Mouse (Mus musculus) kidney, postnatal 14 days (tissue): ENCODE measurements around the gene Prr5l.

ENCODE experiments used
- DNase-seq: peaks from one replicate; pipeline ENCODE4 v3.0.0; 2022; ENCODE audit warnings: mixed read lengths

The Prr5l gene

DNA sequence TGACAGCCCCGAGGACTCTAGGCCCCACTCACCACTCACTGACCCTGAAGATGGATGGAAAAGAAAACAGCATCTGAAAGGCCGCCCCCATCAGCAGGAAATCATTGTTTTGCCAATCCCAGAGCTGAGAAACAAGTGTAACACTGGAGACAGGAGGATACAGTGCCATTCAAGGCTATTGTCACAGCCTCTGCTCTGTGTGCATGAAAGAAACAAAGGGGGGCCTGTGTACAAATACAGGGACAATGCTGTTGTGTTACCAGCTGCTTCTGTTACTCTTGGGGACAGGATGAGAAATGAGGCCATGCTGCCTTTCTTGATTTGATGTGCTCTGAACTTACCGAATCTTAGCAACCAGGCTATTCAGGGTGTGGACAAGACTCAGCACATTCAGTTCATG, at the start of gene Prr5l:
Prr5l (minus strand) TSS at position 30 of the 400 bp plus-strand sequence.
- no peak for DNase-seq

DNA sequence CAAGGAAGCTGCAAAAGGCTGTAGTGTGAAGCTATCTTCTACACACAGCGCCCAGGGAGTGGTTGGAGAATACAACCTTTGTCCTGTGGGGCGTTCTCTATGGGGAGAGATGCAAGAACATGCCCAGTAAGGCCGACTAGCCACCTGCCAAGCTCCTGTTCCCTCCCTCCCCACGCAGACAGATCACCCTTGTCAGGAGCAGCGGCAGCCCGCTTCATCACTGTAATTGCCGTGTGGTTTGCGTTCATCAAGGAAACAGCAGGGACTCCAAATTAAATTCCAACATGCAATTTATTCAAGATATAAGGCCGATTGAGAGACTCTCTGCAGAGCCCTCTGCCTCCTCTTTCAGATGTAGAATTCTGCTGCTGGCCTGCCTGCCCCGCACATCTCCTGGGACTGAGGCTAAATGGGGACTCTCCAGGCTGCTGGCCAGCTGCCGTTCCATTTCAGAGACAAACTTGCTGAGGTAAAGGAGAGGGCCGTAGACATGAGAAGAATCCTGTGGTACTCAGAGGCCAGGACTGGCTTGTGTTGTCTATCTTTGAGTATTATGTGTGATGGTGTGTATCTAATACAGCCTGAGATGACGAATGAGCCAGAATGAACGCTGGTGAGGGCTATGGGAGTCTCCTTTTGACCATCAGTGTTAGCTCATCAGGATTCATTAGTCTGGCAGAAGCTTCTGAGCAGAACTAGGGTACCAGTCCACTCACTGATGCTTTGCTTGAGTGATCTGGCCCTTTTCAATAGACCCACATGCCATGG, 49.5 kb upstream of the Prr5l start:
- no peak for DNase-seq

DNA sequence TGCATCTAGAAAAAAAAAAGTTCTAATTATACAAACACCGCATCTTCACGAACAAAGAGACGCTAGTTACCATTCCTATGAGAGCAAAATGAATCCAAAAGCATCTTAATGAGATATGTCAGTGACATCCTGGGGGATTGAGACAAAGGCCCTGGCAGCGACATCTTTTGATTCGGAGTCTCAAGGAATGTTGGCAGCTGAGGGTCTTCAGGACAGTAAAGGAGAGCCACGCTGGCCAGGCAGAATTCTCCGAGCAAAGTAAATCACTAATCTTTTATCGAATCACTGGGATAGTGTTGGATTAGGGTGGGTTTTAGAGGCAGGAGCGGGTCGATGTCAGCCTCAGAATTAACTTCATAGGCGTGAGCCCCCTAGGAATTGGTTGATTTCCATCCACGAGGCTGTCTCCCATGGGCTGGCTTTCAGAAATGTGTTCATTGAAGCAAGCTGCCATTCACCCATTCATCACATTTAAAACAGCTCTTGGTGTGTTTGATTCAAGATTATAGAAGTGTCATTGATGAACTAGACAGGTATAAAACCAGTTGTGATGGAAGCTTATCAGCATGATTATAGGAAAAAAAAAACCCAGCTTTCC, 42.9 kb upstream of the Prr5l start:
- DNase-seq: no peak

DNA sequence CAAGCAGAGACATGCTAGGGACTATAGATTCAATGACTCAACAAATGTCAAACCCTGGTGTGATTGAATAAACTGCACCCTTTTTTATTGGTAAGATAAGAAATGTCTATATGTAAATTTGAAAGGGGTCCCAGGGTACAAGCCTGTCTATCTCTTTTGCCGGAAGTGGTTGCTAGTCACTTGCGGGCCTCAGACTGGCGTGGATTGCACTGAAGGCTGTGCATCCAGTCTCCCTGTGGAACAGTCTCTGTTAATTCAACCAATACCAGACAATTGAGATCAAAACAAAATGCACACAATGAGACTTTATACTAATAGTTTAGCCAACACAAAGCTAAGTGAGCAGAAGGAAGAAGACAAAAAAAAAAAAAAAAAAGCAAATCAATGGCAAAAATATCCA, 42.4 kb upstream of the Prr5l start:
- DNase-seq: no peak

DNA sequence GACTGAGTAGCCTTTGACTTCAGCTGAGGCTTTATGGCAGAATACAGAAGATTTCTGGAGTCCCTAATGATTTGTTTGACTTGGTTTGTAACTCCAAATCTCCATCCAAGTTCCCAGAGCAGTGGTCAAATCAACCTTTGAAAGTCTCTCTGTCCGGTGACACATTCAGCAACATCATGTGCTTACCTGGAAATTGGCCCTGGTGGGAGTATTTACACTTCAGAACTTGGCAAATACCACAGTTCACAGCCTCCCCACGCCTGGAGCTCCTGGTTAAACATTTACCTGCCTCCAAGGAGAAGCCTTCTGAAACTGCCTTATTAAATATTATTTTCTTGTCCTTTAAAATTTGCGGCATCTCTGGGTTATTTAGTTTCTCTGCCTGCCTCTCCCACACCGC, 40.4 kb upstream of the Prr5l start:
- peak; percentile 81 for DNase-seq

DNA sequence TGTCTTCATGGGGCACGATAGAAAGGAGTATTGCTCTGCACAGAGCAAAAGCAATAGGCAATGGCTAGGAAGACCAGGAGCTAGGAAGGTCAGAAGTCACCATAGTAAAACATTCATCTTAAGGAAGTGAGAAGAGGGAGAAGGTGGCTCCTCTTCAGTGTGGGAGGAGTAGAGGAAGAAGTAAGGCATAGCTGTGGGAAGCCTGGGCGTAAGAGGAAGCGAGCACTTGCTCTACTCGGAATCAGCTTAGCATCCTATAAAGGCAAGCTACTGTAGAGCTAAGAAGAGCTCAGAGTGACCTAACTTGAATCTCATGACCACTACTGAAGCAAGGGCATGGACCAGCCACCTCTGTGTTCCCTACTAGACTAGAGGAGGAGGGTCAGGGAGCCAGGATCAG, 39.5 kb upstream of the Prr5l start:
- DNase-seq: no peak

DNA sequence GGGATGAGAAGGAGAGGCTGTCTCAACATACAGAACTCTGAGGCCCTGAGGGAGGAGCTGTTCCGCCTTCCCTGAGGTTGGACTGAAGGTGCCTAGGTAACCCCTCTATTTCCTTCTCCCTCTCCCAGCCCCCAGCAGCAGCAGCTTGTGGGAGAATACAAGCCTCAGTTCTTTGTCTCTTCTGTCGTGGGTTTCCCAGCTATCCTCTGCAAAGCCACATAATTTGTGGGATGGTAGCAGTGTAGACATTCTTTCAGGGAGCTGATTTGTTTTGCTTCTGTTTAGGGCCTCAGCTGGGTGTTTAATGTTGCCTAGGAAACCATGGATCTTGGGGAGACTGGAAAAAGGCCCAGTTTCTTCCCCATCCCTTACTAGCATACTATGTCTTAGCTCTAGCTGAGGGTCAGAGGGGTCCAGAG, 37.3 kb upstream of the Prr5l start:
- no peak for DNase-seq

DNA sequence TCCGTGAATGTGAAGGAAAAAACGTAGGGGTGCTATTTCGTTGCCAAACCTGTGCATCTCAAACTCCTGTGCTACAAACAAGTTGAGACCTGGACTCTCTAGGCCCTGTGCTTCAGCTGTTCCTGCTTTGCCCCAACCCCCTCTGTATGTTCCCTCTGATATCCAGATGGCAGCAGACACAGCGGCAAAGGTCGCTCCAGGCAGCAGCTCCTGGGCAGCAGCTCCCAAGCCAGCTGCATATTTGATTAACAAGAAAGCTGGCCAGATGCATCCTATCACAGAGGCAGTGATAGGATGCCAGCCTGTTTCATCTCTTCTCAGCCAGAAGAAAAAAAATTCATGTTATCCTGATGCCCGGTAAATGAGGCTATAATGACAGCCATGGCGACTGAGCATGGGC, 35.7 kb upstream of the Prr5l start:
- no peak for DNase-seq

DNA sequence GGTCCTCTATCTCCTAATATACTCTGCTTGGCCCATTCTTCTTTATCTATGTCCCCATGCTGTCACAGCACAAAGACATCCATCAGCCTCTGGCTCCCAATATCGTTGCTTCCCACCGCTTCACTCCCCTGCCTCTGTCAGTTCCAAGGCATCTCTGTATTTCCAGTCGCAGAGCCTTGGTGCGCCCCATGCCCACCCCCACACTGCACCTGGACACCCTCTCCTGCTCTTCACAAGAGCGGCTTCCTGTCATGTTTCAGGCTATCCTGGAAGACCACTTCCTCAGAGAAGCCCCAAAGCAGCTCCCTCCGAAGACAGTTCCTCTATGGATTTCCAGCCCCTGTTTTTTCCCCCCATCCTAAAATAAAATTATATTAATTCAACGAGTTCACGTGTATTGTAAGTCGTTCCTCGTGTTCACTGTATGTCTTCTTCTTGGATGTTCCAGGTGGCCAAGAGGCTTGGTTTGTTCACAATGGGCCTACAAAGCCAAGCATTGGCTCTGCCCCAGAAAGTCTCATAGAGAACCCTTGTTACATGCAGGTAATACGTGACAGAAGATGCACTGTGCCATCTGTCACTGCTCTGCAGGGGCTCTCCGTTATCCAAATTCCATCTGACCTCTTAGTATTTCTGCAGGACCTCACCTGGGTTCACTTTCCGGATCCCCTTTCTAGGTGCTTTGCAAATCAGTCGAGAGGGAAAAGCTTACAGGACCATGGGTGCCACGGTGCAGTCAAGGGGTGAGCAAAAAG, 26.7 kb upstream of the Prr5l start:
- no peak for DNase-seq

DNA sequence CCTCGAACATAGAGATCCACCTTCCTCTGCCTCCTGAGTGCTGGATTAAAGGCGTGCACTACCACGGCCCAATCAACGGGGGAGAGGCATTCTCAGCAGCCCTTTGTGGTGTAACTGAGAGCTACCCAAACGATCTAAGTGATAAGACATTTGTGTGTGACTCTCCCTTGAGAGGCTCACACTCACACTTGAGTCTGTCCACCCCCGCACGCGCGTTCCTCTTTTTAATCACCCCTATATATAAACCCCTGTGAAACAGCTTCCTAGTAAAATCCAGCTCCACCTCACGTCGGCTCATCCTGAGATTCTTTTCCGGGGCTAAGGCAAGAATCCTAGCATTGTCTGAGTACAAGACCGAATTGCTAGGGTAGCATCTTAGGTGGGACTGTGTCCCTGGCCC, 25.9 kb upstream of the Prr5l start:
- no peak for DNase-seq

DNA sequence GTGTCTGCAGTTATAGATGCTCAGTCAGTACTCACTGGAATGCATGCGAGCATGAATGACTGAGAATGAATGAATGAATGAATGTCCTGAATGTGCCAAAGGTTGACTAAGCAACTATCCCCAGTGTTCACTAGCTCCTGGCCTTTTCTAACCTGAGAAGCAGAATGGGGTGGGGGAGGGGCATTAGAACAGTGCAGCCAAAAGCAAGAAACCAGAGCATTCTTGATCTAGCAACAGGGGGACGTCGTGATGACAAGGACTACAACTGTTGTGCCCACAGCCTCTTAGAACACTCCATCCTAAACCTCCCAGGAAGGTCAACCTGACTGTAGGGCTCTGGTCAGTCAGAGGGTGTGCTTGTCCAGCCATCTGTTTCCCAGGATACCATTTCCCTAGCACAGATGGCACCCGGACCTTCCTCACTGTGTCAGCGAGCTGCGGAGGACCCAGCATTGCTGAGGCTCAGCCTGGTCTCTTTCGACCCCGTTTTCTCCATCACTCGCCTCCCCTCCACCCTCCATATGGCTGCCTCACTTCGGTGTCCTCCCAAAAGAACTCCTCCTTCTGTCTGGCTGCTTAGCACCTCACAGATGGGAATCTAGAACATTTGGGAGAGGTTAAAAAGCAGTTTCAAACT, 24.7 kb upstream of the Prr5l start:
- DNase-seq: no peak

DNA sequence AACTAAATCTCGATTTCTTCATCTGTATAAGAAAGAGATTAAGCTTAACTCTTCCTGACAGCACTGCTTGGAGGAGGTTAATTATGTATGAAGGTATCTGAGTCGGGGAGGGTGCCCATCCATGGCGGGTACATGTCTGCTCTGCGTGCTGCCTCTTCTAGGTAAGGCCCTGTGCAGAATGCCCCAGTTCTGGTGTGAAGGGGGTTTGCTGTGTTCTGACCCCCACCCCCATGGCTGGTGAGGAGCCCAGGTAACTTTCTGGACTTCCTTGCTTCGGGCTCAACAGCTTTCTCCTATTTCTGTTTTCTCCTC, 23.5 kb upstream of the Prr5l start:
- no peak for DNase-seq

DNA sequence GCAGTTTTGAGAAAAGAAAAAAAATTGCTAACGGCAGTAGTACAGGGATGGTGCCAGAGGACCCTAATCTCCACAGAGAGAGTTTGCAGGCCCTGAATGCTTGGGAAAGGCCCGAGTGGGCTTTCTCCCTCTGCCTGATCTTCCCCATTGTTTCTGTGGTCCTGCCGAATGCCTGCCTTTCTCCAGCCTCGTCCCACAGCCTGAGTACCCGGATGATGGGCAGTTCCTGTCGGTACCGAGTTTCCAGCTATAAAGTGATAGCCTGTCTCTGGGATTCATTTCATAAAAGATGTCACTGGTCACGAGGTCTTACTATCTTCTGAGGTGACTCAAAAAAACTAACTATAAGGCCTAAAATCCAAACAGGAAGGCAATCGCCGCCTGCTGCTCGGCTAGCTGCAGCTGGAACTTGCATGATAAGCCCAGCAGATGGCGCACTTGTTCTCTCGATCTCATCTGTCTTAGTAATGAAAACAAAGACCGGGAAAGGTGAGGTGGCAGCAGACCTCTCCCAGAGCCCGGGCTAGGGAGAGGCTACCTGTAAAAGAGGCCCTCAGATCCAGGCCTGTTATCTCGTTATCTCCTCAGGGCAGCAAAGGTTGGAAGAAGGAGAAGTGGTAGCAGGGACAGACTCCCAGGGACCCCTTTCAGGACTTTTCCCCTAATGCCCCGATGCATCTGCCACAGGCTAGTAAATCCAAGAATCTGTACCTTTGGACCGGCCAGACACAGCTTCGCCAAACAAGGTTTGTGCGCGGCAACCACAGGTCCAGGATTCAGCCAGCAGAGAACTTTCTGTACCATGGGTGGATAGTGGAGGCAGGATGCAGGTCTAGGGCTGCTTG, 22.9 kb upstream of the Prr5l start:
- DNase-seq: peak; percentile 88

DNA sequence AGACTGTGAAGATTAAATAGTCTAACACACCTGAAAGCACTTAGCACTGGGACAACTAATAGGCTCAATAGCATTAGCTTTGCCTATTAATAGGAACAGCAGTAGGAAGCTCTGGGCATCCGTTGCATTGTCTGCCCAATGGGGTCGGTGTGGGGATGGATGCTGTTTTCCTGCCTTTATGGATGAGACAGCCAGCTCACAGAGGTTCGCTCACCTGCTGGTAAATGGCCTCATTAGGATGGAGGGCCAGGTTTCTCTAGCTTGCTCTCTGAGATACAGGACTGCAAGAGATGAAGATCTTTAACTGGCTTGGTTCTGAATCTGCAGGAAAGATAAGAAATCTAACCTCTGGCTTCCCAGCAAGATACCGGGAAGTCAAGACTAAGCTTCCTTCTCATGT, 19.4 kb upstream of the Prr5l start:
- DNase-seq: no peak

DNA sequence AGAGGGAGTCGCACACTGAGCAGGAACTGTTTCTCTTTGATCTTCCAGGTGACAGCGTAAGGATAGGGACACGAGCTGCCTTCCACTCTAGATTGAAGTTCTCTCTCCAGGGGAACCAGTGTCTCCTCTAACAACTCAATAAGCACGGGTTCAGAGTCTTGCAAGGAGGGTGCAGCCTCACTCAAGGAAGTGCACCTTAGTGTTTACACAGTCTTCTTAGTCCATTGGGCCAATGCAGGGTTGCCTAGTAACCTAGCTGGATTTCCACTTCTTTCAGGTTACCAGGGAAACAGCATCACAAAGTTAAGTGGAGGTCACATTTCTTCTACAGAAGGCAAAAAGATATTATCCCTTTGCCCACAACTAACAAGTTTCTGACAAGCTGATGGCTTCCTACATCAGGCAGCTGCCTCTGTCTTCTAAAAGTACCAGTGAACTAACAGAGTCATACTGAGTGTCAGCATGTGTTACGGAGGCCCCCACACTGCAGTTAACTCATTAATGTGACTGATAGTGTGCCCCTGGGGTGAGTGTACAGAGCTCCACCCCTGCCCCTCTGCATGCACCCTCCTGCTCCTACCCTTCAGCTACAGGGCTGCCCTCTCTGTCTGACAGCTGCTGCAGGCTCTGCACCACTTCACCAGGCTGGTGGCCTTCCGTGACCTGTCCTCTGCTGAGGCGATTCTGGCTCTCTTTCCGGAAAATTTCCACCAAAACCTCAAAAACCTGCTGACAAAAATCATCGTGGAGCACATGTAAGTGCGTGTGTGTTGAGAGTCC, 13.8 kb upstream of the Prr5l start:
- DNase-seq: no peak

DNA sequence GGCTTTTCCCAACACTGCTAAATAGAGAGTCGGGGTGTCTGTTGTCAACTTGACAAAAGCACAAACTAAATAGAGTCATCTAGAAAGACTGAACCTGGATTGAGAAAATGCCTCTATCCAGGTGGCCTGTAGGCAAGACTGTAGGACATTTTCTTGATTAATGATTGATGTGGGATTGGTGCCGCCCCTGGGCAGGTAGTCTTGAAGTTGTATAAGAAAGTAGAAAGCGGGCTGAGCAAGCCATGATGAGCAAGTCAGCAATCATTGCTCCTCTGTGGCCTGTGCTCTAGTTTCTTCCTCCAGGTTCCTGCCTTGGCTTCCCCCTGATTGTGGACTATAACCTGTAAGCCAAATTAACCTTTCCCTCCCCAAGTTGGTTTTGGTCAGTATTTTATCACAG, 11.3 kb upstream of the Prr5l start:
- DNase-seq: peak; percentile 35

DNA sequence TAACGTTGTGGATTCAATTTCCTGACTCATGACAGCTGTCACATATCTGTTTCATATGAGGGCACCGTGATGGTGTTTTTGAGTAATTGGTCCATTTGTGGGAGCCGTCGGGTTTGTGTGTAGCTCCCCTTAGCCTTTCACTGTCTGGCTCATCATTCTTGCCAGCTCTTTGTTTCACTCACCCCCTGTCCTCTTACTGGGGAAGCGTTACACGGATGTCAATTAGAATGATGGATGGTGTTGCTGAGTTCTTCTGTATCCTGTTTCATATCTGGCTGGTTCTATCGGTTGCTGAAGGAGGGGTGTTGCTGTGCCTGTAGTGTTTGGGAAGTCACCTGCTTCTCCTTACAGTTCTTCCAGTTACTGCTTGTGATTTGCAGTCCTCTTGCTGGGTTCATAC, 8.3 kb upstream of the Prr5l start:
- DNase-seq: no peak

DNA sequence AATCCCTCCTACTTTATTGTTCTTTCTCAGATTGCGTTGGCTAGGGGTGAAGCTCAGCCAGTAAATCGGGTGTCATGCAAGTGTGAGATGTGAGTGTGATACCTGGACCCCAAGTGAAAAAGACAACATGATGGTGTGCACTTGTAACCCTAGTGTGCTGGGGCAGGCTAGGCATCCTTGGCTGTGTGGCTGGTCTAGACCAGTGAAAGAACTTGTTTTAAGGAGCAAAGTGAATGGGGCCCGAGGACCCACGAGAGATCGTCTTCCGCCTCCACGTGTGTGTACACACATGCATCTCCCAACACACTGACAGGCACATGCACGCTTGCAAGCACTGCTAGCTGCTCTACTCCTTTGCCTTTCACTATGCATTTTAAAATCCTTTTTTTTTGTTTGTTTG, 6.1 kb upstream of the Prr5l start:
- no peak for DNase-seq

DNA sequence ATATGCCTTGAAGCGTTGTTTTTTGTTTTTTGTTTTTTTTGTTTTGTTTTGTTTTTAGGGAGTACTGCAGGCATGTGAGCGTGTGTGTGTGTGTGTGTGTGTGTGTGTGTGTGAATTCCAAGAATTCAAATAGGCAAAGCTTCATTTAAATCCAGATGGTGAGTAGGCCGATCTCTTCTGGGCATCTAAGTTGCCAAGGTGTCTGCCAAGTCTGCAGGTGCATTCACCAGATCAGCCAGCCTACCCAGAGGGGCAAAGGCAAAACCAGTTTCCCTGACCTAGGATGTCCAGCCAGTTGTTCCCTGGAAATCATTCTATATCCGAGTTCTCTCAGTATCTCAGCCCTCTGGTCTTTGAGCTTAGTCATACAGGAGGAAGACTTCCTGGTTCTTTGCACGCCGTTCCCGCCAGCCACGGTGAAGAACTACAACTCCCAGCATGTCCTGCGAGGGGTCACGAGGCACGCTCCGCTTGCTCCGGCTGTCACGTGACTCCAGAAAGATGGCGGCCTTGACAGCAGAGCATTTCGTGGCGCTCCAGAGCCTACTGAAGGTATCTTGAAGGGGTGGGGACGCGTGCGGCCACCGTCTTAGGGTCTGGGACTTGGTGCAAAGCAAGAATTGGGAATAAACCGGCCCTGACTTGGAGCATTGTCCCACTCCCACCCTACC, 3.1 kb upstream of the Prr5l start, which contains the start of gene Commd9:
Commd9 (plus strand) TSS at position 480 of the 671 bp plus-strand sequence.
- peak; percentile 95 for DNase-seq

DNA sequence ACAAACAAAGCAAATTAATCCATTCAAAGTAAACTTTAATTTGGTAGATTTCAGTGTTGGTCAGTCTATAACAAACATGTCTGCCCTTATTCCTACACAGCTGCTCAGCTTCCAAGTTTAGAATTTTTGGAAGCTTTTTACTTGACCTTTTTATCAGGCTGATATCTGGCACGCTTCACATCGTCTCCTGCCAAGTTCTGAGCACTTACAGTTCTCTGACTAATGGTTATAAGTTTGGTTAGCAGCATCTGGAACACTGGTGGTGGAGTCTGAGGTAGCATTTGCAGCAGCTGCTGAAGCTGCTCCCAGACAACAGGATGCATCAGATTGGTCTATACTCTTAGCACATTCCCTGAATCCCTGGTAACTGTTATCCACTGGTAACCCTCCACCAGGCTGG, 1.5 kb upstream of the Prr5l start:
- DNase-seq: peak; percentile 37

DNA sequence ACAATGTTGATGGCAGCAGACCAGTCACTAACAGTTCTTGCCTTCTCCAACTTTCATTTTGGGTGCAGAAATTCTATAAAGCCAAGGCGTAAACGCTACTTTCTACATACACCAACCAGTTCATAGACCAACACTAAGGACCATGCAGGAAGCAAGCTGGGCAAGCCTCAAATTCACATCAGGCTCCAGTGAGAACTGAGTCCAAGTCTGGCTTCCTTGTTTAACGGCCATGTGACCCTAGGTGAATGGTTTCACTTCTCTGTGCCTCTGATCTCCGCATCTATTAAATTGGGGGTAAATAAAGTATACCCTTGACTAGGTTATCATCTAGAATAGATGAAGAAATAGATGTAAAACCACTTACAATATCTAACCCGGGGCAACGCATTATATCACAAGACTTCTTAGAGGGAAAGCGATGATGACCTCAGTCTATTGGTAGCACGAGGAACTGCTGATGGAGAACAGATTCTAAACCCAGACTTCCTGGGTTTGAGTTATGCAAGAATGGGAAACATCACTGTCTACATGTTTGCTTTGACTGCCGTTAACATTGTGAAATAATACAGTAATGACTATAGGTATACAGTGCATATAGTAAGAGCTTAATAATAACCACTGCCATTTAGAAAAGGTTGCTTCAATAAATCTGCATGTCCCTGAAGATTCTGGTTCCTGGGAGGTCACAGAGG, 1.2 kb downstream of the Prr5l start:
- no peak for DNase-seq
